Mouse (Mus musculus) midbrain, postnatal 0 days (tissue): Measurements from ENCODE around the gene Pnpla7. TPM values are rescaled to one million over a fixed set of nuclear protein-coding genes. Genes with fewer than 3 reads are reported as not detected.

ENCODE experiments used
- ATAC-seq: fragments of 200-750 bp; cut with Nextera tagmentation; 2 replicates; pipeline ENCODE4 v1.8.0; 2017; ENCODE audit warnings: moderate number of reproducible peaks, mild to moderate bottlenecking, moderate TSS enrichment, moderate library complexity; ENCODE audit not compliant: low FRiP score
- DNase-seq: peaks from one replicate; pipeline ENCODE4 v3.0.0-alpha.2; 2015; ENCODE audit warnings: low spot score
- H3K27ac ChIP-seq: fragments of 300-500 bp; sonication (generic); 2 replicates; pipeline ENCODE4 v1.5.1; 2014; ENCODE audit warnings: low read depth, mild to moderate bottlenecking, low read length, mixed read lengths
- H3K27me3 ChIP-seq: fragments of 300-500 bp; sonication (generic); 2 replicates; pipeline ENCODE4 v1.6.1; 2014; ENCODE audit warnings: low read length, control low read depth, mixed read lengths; ENCODE audit not compliant: insufficient read depth
- H3K36me3 ChIP-seq: fragments of 300-500 bp; sonication (generic); 2 replicates; pipeline ENCODE4 v1.6.1; 2014; ENCODE audit warnings: low read length, control low read depth, mixed read lengths; ENCODE audit not compliant: insufficient read depth
- H3K4me1 ChIP-seq: fragments of 300-500 bp; sonication (generic); 2 replicates; pipeline ENCODE4 v1.6.1; 2014; ENCODE audit warnings: mild to moderate bottlenecking, control low read depth, antibody characterized with exemption, low read length, mixed read lengths; ENCODE audit not compliant: insufficient read depth
- H3K4me2 ChIP-seq: fragments of 300-500 bp; sonication (generic); 2 replicates; pipeline ENCODE4 v1.6.1; 2014; ENCODE audit warnings: low read depth, mild to moderate bottlenecking, low read length, mixed read lengths; ENCODE audit not compliant: poor library complexity, severe bottlenecking
- H3K4me3 ChIP-seq: fragments of 300-500 bp; sonication (generic); 2 replicates; pipeline ENCODE4 v1.5.1; 2014; ENCODE audit warnings: low read depth, mild to moderate bottlenecking, low read length, moderate library complexity
- H3K9ac ChIP-seq: fragments of 300-500 bp; sonication (generic); replicated peaks from 2 replicates; pipeline ENCODE4 v1.6.1; 2014; ENCODE audit warnings: mild to moderate bottlenecking, low read length, moderate library complexity, mixed read lengths; ENCODE audit not compliant: poor library complexity, severe bottlenecking
- H3K9me3 ChIP-seq: fragments of 300-500 bp; sonication (generic); 2 replicates; pipeline ENCODE4 v1.6.1; 2016; ENCODE audit warnings: low read length, control low read depth
- CTCF ChIP-seq: IDR thresholded peaks from 2 replicates; pipeline ENCODE4 v1.5.1; 2016; ENCODE audit warnings: antibody characterized with exemption, mild to moderate bottlenecking
- WGBS: fragments of 180-500 bp; shearing (Covaris S2); extraction: QIAGEN DNeasy Blood & Tissue Kit; methylation state at CpG from one replicate; pipeline ENCODE4 v1.1.7; 2014; 5-methylcytosine and 5-hydroxymethylcytosine counted together
- polyA plus RNA-seq: library from polyadenylated mRNA; unstranded; fragments of >200 nt; fragmentation: Nextera tagmentation; extraction: Ambion mirVana; gene quantifications from 2 replicates; pipeline ENCODE4 v1.2.1, GENCODE M21; 2015
- total RNA-seq: library from RNA; depleted of rRNA; stranded (reverse); fragments of >200 nt; gene quantifications from 2 replicates; pipeline ENCODE4 v1.2.3, GENCODE M21; 2014

Gene Pnpla7
- total and polyA plus RNA-seq, 2 experiments from 2014 or later = 3.2 to 3.6 TPM

DNA sequence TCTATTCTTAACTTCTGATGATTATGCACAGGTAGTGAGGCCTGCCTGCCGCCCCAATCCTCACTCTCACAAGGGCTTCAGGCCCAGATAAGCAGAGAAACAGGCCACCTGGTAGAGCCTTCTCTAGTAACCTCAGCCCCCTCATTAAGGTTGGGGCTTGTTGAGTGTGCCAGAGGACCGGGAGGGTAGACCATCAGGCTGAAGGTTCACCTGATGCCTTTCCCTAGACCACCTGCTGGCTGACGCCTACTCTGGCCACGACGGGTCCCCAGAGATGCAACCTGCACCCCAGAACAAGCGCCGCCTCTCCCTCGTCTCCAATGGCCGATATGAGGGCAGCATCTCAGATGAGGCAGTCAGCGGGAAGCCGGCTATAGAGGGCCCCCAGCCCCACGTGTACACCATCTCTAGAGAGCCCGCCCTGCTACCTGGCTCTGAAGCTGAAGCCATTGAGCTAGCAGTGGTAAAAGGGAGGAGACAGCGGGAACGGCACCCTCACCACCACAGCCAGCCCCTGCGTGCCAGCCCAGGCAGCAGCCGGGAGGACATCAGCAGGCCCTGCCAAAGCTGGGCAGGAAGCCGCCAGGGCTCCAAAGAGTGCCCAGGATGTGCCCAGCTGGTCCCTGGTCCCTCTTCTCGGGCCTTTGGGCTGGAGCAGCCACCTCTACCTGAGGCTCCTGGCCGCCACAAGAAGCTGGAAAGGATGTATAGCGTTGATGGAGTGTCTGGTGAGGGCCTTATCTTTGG lies 79.7 kb downstream of the Pnpla7 start:
- ATAC-seq (no peak; the same call in 1 of the 2 replicates), DNase-seq (no peak)
- Histone ChIP-seq H3K9ac (peak overlapping the region; percentile 69), H3K4me3 (peak overlapping the region; percentile 69), H3K27ac (no peak overlapping the region), H3K36me3 (peaks cover 38% of the 10 kb centered on the region), H3K9me3 (no peaks in the 10 kb centered on the region), H3K27me3 (no peaks in the 10 kb centered on the region), H3K4me1 (peaks cover 12% of the 10 kb centered on the region; the same call in 1 of the 2 replicates), H3K4me2 (peak overlapping the region; percentile 76)
- no peak for TF ChIP-seq CTCF
- WGBS = 82% methylated on average over 21 of the region's 21 CpGs

DNA sequence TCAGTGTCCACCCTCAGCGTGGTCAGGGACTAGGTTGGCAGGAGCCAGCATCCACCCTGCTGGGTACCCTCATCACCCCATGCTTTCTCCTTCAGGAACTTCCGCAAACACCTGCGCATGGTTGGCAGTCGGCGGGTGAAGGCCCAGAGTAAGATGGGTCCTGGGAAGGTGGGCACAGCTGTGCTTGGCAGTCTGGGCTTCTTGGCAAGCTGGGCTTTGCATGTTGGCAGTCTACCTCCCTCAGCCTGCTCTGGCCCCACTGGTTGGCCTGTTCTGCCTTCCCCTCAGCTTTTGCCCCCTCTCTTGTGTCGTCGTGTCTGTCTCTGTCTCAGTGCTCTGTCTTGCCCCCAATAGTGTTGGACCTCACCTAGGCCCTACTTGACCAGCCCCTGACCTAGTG lies 83.1 kb downstream of the Pnpla7 start:
- H3K9me3 ChIP-seq = no peaks in the 10 kb centered on the region
- no peak overlapping the region for H3K9ac ChIP-seq
- no peak overlapping the region for H3K4me2 ChIP-seq
- ATAC-seq (no peak), DNase-seq (no peak)
- peaks cover 57% of the 10 kb centered on the region for H3K36me3 ChIP-seq
- TF ChIP-seq CTCF = no peak
- no peaks in the 10 kb centered on the region for H3K27me3 ChIP-seq
- no peak overlapping the region for H3K4me3 ChIP-seq
- H3K4me1 ChIP-seq = peaks cover 12% of the 10 kb centered on the region; the same call in 1 of the 2 replicates
- 88% methylated on average over 7 of the region's 7 CpGs for WGBS
- no peak overlapping the region for H3K27ac ChIP-seq

DNA sequence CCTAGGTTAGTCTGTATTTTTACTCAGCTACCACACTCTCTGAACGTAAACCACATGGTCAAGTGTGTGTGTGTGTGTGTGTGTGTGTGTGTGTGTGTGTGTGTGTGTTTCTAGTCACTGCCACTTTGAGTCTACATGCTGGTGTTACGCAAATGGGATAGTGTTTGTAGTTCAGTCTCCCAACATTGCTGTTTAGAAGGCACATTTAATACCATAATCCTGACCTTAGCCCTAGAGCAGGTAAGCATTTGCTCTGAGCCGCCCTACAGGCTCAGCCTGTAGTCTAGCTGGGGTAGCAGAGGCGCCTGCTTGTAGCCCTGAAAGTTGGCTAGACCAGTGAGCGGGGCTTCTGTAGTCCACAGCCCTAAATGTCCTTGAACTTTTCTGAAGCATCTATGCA lies 87.7 kb downstream of the Pnpla7 start:
- H3K4me1 ChIP-seq = no peaks in the 10 kb centered on the region
- no peak for TF ChIP-seq CTCF
- no peak overlapping the region for H3K4me3 ChIP-seq
- ATAC-seq (no peak), DNase-seq (no peak)
- peaks cover 39% of the 10 kb centered on the region for H3K36me3 ChIP-seq
- no peak overlapping the region for H3K4me2 ChIP-seq
- H3K27ac ChIP-seq = no peak overlapping the region
- no peak overlapping the region for H3K9ac ChIP-seq
- no peaks in the 10 kb centered on the region for H3K27me3 ChIP-seq
- H3K9me3 ChIP-seq = no peaks in the 10 kb centered on the region
- WGBS = 95% methylated on average over 5 of the region's 5 CpGs

DNA sequence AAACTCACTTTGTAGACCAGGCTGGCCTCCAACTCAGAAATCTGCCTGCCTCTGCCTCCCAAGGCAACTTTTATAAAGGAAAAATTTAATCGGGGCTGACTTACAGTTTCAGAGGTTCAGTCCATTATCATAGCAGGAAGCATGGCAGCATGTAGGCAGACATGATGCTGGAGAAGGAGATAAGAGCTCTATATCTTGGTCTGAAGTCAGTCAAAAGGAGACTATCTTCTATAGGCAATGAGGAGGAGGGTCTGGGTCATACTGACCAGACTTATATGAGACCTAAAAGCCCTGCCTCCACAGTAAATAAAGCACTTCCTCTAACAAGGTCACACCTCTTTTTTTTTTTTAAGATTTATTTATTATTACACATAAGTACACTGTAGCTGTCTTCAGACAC lies 88.5 kb downstream of the Pnpla7 start:
- Histone ChIP-seq H3K27ac (no peak overlapping the region), H3K9me3 (no peaks in the 10 kb centered on the region), H3K4me1 (no peaks in the 10 kb centered on the region), H3K4me2 (no peak overlapping the region), H3K9ac (no peak overlapping the region), H3K4me3 (no peak overlapping the region), H3K36me3 (peaks cover 32% of the 10 kb centered on the region), H3K27me3 (no peaks in the 10 kb centered on the region)
- DNase-seq (no peak), ATAC-seq (no peak)
- WGBS = 97% methylated on average over 1 of the region's 1 CpGs
- TF ChIP-seq CTCF = no peak

DNA sequence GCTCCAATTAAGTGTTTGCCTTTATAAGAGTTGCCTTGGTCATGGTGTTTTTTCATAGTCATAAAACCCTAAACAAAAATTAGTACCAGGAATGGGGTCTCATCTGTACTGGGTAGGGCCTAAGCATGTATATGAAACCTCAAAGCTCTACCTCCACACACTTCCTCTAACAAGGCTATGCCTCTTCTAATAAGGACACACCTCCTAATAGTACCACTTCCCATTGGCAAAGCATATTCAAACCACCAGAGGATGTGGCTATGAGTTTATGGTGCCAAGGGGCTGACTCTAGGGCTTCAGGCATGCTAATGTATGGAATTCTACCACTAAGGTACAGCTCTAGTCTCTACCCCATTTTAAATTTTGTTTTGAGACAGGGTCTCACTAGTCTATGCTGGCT lies 89.7 kb downstream of the Pnpla7 start:
- H3K4me3 ChIP-seq = no peak overlapping the region
- no peak for TF ChIP-seq CTCF
- no peak for DNase-seq
- H3K9ac ChIP-seq = no peak overlapping the region
- H3K27me3 ChIP-seq = no peaks in the 10 kb centered on the region
- H3K9me3 ChIP-seq = no peaks in the 10 kb centered on the region
- H3K4me2 ChIP-seq = no peak overlapping the region
- peaks cover 19% of the 10 kb centered on the region for H3K36me3 ChIP-seq
- H3K27ac ChIP-seq = no peak overlapping the region
- no peaks in the 10 kb centered on the region for H3K4me1 ChIP-seq
- ATAC-seq = no peak

DNA sequence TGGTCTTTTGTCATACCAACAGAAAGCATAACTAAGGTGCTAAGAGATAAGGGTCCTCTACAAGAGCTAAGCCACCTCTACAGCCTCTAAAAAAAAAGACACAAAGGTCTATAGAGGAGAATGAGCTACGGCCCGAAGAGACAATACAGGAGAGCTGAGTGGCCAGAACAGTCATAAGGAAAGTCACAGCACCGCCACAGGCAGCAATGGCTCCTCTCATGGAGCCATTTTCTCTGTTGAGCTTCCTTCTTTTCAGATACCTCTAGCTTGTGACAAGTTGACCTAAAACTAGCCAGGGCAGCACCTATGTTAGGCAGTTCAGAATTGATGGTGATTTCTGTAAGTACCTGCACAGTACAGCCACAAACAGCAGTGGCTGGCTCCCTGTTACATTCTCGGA lies 90.7 kb downstream of the Pnpla7 start:
- DNase-seq (no peak), ATAC-seq (no peak)
- Histone ChIP-seq H3K4me2 (no peak overlapping the region), H3K4me3 (no peak overlapping the region), H3K9ac (no peak overlapping the region), H3K4me1 (no peaks in the 10 kb centered on the region), H3K36me3 (peaks cover 11% of the 10 kb centered on the region), H3K27me3 (no peaks in the 10 kb centered on the region), H3K9me3 (no peaks in the 10 kb centered on the region), H3K27ac (no peak overlapping the region)
- 84% methylated on average over 4 of the region's 4 CpGs for WGBS
- no peak for TF ChIP-seq CTCF
